Mouse (Mus musculus): ENCODE data around the gene Fhit.
A peak's percentile ranks its signal among the peaks of the same experiment; 100 is the strongest.
"Not testable (repeated sequence)": the region's sequence is repeated elsewhere in the genome, so short reads cannot be mapped to it uniquely, and the experiment has no call there.

Fhit gene

GRCm38 (mm10) chr14:11161751-11162231 is at the start of gene Fhit:
Gene Fhit, minus strand, starts transcription at chr14:11162035.
- peak; percentile 88 to 90 for DNase-seq (ENCODE audit: low spot score in 2 of 2)

GRCm38 (mm10) chr14:11206786-11207185 is 45.0 kb upstream of the Fhit start:
- no peak for DNase-seq (ENCODE audit: low spot score in 2 of 2)

GRCm38 (mm10) chr14:11160806-11161450 is 907 bp downstream of the Fhit start:
- DNase-seq (ENCODE audit: low spot score in 2 of 2), result peak; percentile 46 to 61

GRCm38 (mm10) chr14:11159641-11160040 is 2.2 kb downstream of the Fhit start:
- no peak for DNase-seq (ENCODE audit: low spot score in 2 of 2)

- DNase-seq (ENCODE audit: low spot score in 2 of 2), result no peak
These were observed 2.8 kb downstream of the Fhit start for GRCm38 (mm10) chr14:11159021-11159420.

GRCm38 (mm10) chr14:11157741-11158140 is 4.1 kb downstream of the Fhit start:
- DNase-seq (ENCODE audit: low spot score in 2 of 2), result no peak

- peak in 1 of 2 experiments; percentile 50 for DNase-seq (ENCODE audit: low spot score in 2 of 2)
These were observed 10.1 kb downstream of the Fhit start for GRCm38 (mm10) chr14:11151634-11152321.

GRCm38 (mm10) chr14:11133787-11134735 is 27.8 kb downstream of the Fhit start:
- no peak for DNase-seq (ENCODE audit: low spot score in 2 of 2)

- DNase-seq (ENCODE audit: low spot score in 2 of 2), result no peak
These were observed 29.0 kb downstream of the Fhit start for GRCm38 (mm10) chr14:11132637-11133474.

- no peak for DNase-seq (ENCODE audit: low spot score in 2 of 2)
These were observed 36.7 kb downstream of the Fhit start for GRCm38 (mm10) chr14:11125096-11125495.

GRCm38 (mm10) chr14:11119076-11119475 is 42.8 kb downstream of the Fhit start:
- no peak for DNase-seq (ENCODE audit: low spot score in 2 of 2)

- DNase-seq (ENCODE audit: low spot score in 2 of 2), result no peak
These were observed 76.2 kb downstream of the Fhit start for GRCm38 (mm10) chr14:11085596-11085995.

- no peak for DNase-seq (ENCODE audit: low spot score in 2 of 2)
These were observed 77.9 kb downstream of the Fhit start for GRCm38 (mm10) chr14:11083946-11084345.

- no peak for DNase-seq (ENCODE audit: low spot score in 2 of 2)
These were observed 78.4 kb downstream of the Fhit start for GRCm38 (mm10) chr14:11083462-11083861.

GRCm38 (mm10) chr14:11063594-11063993 is 98.2 kb downstream of the Fhit start:
- no peak for DNase-seq (ENCODE audit: low spot score in 2 of 2)

- DNase-seq (ENCODE audit: low spot score in 2 of 2), result no peak
These were observed 101.6 kb downstream of the Fhit start for GRCm38 (mm10) chr14:11060221-11060620.

- not testable (repeated sequence) for DNase-seq (ENCODE audit: low spot score in 2 of 2)
These were observed 122.1 kb downstream of the Fhit start for GRCm38 (mm10) chr14:11039503-11040300.

- DNase-seq (ENCODE audit: low spot score in 2 of 2), result no peak
These were observed 140.4 kb downstream of the Fhit start for GRCm38 (mm10) chr14:11021391-11021790.

- no peak for DNase-seq (ENCODE audit: low spot score in 2 of 2)
These were observed 183.2 kb downstream of the Fhit start for GRCm38 (mm10) chr14:10978651-10979050.

- DNase-seq (ENCODE audit: low spot score in 2 of 2), result no peak
These were observed 220.2 kb downstream of the Fhit start for GRCm38 (mm10) chr14:10941647-10942046.

All from urinary bladder, adult 18-20 months (tissue).